Mouse (Mus musculus) embryonic fibroblast, embryonic 13.5 days (primary cell): ENCODE data around the gene Acot13. TPM values are rescaled to one million over a fixed set of nuclear protein-coding genes. Genes with fewer than 3 reads are reported as not detected.

Experiments used
- H3K27ac ChIP-seq: 2 replicates; pipeline ENCODE4 v1.5.1; 2012; ENCODE audit warnings: low read length, control low read depth, inconsistent platforms; ENCODE audit not compliant: insufficient read depth
- H3K4me1 ChIP-seq: 2 replicates; pipeline ENCODE4 v1.6.1; 2011; ENCODE audit warnings: low read length; ENCODE audit not compliant: control insufficient read depth, insufficient read depth
- H3K4me3 ChIP-seq: 2 replicates; pipeline ENCODE4 v1.5.1; 2011; ENCODE audit warnings: mild to moderate bottlenecking, control low read depth, low read length; ENCODE audit not compliant: insufficient read depth
- CTCF ChIP-seq: IDR thresholded peaks from 2 replicates; pipeline ENCODE4 v1.5.1; 2011; ENCODE audit warnings: mild to moderate bottlenecking, control low read depth, low read length, moderate library complexity, borderline replicate concordance; ENCODE audit not compliant: insufficient read depth
- POLR2A ChIP-seq: IDR thresholded peaks from 2 replicates; pipeline ENCODE4 v1.6.1; 2011; ENCODE audit warnings: low read depth, mild to moderate bottlenecking, control low read depth, low read length, moderate library complexity
- polyA plus RNA-seq: library from polyadenylated mRNA; stranded (reverse); fragments of >200 nt; gene quantifications from 2 replicates; pipeline ENCODE4 v1.2.4, GENCODE M21; 2011; ENCODE audit warnings: low read depth; ENCODE audit not compliant: missing spikeins, insufficient read length

The Acot13 gene
- polyA plus RNA-seq = 49.0 and 54.7 TPM in 2 replicates

DNA sequence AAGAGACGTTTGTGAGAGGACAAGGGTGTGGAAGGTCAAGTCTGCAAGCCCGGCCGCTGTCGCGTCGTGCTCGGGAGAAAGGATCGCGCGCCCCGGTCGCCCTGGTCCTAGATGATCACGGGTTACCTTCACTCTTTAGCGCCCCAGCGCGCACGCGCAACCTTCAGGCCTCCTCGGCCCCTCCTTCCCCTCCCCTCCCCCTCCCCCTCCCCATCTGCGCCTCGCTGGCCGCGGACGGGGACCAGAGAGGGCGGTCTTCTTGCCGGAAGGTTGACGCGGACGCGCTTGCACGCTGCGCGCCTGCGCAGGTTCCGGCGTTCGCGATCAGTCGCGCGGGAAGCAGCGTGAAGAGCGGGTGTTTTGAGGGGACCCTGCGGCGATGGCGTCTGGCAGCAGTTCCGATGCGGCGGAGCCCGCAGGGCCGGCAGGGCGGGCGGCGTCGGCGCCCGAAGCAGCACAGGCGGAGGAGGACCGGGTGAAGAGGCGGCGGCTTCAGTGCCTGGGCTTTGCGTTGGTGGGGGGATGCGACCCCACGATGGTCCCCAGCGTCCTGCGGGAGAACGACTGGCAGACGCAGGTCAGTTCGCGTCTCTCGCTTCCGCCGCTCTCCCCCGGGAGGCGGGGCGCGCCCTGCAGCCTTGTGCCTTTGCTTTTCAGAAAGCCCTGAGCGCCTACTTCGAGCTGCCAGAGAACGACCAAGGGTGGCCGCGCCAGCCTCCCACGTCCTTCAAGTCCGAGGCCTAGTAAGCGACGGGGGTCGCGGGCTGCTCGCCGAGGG is at the start of gene Acot13, which contains the start of gene Tdp2:
TSS of gene Acot13 (minus strand) at position 188 of the 778 bp plus-strand sequence.
TSS of gene Tdp2 (plus strand) at position 327 of the 778 bp plus-strand sequence.
- peaks cover 2% of the 10 kb centered on the region; the same call in 1 of the 2 replicates for H3K4me1 ChIP-seq
- TF ChIP-seq POLR2A (peak; percentile 84), CTCF (no peak)
- H3K27ac ChIP-seq = peak within 1 kb of the TSS; percentile 30
- H3K4me3 ChIP-seq = peak within 1 kb of the TSS; percentile 96

DNA sequence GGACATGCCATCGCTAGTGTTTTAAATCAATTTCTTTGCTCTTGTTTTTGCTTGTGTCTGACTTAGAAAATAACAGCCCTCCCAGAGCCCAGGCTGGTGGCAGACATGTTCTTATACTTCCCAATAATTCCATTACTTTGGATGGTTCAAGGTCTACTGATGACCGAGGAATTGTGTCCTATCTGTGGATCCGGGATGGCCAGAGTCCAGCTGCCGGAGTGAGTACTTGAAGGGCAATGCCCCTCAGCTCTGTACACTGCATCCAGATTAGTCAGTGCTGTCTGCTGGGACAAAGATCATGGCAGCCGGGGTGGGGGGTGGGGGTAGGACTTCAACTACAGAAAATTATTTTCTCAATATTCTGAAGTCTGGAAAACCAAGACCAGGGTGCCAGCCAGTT is 49.4 kb upstream of the Acot13 start:
- Histone ChIP-seq H3K4me3 (no peak overlapping the region), H3K4me1 (no peaks in the 10 kb centered on the region), H3K27ac (no peak overlapping the region)
- TF ChIP-seq CTCF = no peak
- no peak for TF ChIP-seq POLR2A

DNA sequence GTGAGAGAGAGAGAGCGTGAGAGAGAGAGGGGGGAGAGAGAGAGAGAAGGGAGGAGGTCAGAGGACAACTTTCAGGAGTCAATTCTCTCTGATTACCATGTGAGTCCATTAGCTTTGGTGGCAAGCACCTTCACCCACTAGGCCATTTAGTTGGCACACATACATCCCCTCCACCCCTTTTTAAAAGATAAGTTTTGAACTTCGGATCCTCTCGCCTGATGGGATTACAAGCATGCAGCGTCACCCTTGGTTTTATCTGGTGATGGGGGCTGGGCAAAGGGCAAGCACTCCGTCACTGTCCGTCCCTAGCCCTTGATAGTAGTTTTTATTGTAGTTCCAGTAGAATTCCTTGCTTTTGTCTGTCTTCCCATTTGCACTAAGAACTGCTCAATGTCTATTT is 48.9 kb upstream of the Acot13 start:
- Histone ChIP-seq H3K27ac (no peak overlapping the region), H3K4me3 (no peak overlapping the region), H3K4me1 (no peaks in the 10 kb centered on the region)
- no peak for TF ChIP-seq CTCF

DNA sequence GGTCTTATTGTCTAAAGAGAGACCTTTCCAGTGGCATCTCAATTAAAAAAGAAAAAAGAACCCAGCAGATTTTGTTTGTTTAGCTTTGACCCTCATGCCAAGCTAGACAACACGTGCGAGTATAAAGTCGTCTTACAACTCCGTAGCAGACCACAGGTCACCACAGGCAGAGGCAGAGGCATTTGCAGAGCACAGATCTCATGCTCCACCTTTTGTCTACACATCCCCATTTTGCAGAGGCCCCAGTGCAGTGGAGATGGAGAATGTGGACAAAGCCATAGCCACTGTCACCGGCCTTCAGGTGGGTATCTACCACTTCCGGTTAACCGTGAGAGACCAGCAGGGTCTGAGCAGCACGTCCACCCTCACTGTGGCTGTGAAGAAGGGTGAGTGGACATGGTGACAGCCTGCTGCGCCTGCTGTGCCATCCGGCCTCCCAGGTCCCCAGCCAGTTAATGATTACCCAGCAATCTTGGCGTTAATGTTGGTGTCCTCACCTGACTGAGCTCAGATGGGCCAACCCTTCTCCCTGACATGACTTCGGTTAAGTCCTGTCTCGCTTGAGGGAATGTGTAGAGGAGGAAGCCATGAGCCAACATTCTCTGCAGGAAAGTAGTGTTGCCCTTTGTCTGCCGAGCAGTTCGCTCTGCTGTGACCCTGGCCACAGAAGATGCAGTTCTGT is 48.2 kb upstream of the Acot13 start:
- TF ChIP-seq POLR2A (no peak), CTCF (no peak)
- Histone ChIP-seq H3K4me3 (no peak overlapping the region), H3K27ac (no peak overlapping the region), H3K4me1 (no peaks in the 10 kb centered on the region)

DNA sequence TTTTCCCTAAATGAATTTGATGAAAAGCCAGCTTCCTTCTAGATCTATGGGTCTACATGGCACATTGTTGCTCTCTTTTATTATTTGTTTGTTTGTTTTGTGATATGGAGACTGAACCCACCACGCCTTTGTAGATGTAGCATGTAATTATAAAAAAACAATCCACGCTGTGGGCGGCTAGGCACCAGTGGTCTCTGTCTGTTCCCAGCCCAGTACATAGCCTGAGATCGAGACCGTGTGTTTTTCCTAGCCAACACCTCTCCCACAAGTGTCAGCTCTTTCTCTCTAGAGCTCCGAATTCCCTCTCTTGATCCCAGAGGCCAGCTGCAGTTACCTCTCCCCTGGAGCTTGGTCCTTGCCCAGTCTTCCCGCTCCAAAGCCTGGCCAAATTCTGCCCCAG is 36.9 kb upstream of the Acot13 start:
- H3K4me3 ChIP-seq = no peak overlapping the region
- TF ChIP-seq POLR2A = no peak
- TF ChIP-seq CTCF = no peak
- H3K27ac ChIP-seq = no peak overlapping the region
- no peaks in the 10 kb centered on the region for H3K4me1 ChIP-seq

DNA sequence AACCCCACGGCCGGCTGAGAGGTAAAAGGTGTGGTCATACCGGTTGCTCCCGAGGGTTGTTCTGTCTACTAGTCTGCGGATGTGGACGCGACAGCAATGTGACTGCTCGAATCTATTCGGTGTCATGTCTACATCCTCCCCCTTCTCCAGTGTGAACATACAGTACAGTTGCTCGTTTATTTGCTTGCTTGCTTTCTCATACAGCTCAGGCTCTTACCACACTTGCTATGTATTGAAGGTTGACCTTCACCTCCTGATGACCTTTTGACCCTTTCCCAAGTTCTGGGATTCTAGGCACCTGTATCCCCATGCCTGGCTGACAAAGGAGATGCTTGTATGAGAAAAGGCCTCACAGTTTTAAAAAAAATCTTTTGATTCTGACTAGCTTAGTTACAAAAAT is 36.4 kb upstream of the Acot13 start:
- Histone ChIP-seq H3K4me1 (no peaks in the 10 kb centered on the region), H3K4me3 (no peak overlapping the region), H3K27ac (no peak overlapping the region)
- no peak for TF ChIP-seq POLR2A
- no peak for TF ChIP-seq CTCF

DNA sequence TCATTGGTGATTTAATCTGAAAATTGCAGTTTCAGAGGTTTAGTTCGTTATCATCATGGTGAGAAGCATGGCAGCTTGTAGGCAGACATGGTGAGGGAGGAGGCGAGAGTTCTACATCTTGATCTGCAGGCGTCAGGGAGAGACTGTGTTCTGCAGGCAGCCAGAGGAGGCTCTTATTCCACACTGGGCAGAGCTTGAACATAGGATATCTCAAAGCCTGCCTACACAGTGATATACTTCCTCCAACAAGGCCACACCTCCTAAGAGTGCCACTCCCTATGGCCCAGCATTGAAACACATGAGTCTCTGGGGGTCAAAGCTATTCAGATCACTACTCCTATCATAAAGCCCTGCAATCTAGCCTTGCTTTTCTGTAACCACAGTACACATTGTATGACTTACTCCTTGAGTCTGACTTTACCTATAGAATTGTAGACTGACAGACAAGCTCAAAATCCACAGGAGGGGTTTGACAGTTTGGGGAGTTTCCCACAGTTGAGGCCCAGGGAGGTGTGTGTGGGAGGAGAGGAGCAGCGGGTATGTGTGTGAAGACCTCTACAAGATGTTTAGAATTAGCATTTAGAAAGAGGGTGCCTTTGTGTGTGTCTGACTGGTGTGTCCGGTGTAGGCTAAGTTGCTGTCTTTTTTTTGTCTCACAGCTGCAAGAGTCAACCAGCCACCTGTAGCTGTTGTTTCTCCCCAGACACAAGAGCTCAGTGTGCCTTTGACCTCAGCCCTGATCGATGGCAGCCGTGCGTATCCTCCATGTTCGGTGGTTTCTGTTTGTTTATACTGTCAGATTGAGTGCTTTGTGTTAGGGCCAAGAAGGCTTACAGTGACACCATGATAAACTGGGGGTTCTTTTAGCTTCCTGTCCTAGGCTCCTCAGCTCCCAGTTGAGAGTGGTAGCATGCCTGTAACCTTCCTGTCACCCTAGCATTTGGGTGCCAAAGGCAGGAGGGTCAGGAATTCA is 35.4 kb upstream of the Acot13 start:
- H3K4me3 ChIP-seq = no peak overlapping the region
- H3K4me1 ChIP-seq = no peaks in the 10 kb centered on the region
- H3K27ac ChIP-seq = no peak overlapping the region
- TF ChIP-seq POLR2A (no peak), CTCF (no peak)

DNA sequence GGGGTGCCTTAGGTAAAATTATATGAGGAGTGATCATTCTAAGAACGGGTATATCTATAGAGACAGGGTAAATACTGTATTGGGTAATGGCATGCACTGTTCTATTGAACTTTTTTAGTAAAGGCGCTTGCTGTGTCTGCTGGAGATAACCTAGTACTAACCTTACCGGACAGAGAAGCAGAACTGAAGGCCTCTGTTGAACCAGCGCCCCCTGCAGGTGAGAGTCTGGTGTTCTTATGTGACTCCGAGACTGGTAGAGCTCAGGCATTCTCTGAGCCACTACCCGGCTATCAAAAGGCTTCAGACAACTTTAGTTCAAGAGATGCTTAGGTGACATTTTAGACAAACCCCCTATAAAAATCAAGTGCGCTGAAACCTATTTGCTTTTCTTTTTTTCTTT is 31.2 kb upstream of the Acot13 start:
- no peaks in the 10 kb centered on the region for H3K4me1 ChIP-seq
- H3K4me3 ChIP-seq = no peak overlapping the region
- TF ChIP-seq POLR2A = no peak
- no peak for TF ChIP-seq CTCF
- no peak overlapping the region for H3K27ac ChIP-seq

DNA sequence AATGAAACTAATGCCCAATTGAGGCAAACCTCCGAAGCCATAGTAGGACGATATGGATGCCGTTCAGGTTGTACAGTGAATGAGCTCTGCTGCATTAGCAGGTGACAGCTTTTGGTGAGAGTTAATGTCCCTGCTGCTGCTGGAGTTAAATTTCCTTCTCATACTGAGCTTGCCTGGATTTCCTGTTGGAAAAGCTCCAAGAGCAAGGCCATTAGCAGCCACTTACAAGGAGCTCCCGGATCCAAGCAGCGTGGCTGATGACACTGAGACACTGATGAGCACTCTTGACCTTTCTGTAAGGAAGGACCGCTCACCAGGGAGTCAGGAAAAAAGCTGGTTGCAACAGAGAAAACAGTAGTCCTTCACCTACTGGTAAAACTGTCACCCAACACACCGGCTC is 30.7 kb upstream of the Acot13 start:
- TF ChIP-seq POLR2A (no peak), CTCF (no peak)
- no peaks in the 10 kb centered on the region for H3K4me1 ChIP-seq
- H3K4me3 ChIP-seq = no peak overlapping the region
- no peak overlapping the region for H3K27ac ChIP-seq
